Mouse (Mus musculus): ENCODE measurements around the gene Gm49387.

GRCm38 (mm10) chr14:31556526-31557260 is 84.0 kb downstream of the Gm49387 start:
- TF ChIP-seq POLR2A (IDR thresholded peaks at IDR 0.05; ENCODE audit: insufficient read length, low read depth) = no peak
- no peak for TF ChIP-seq USF1 (IDR thresholded peaks at IDR 0.05; ENCODE audit: low read depth)
- no peak for TF ChIP-seq MAX (IDR thresholded peaks at IDR 0.05; ENCODE audit: low read depth)
- no peak for TF ChIP-seq REST (IDR thresholded peaks at IDR 0.05; ENCODE audit: insufficient read depth, insufficient read length)
- no peak for TF ChIP-seq MYOG (IDR thresholded peaks at IDR 0.05; ENCODE audit: control insufficient read depth in 1 of 3, insufficient read depth in 1 of 3, insufficient read length in 2 of 3, low read depth in 2 of 3)
- TF ChIP-seq TCF12 (IDR thresholded peaks at IDR 0.05; ENCODE audit: insufficient read depth, poor library complexity, severe bottlenecking) = no peak
- TF ChIP-seq POLR2AphosphoS2 (IDR thresholded peaks at IDR 0.05; ENCODE audit: insufficient read length, low read depth) = no peak

Data from myocyte (in vitro differentiated cells).